Mouse (Mus musculus) left cerebral cortex, adult 2 months (tissue): ENCODE results near the gene Pak1. TPM values are rescaled to one million over a fixed set of nuclear protein-coding genes. Genes with fewer than 3 reads are reported as not detected.
A peak's percentile ranks its signal among the peaks of the same experiment; 100 is the strongest.

Experiments used
- DNase-seq, 2 experiments: peaks; one replicate each; pipeline ENCODE4 v3.0.0; 2021 to 2022; ENCODE audit warnings: low spot score in 2 of 2, mixed read lengths in 1 of 2; ENCODE audit errors: extremely low spot score in 1 of 2
- H3K27ac ChIP-seq: fragments of 200-600 bp; 2 replicates; pipeline ENCODE4 v1.8.1; 2022
- H3K4me3 ChIP-seq: fragments of 200-600 bp; 2 replicates; pipeline ENCODE4 v1.8.1; 2022
- CTCF ChIP-seq: fragments of 200-600 bp; IDR thresholded peaks from 2 replicates; pipeline ENCODE4 v1.8.1; 2022; ENCODE audit warnings: antibody characterized with exemption, mild to moderate bottlenecking, moderate library complexity
- intact Hi-C: fragments of 180-260 bp; cut with DNase I; formaldehyde crosslinking; loops from one replicate; pipeline ENCODE4 v1.15.1; 2025
- total RNA-seq, 2 experiments: library from RNA; stranded (reverse); gene quantifications; 2 replicates each; pipeline ENCODE4 v1.2.3; 2021

Pak1 gene
- total RNA-seq, 2 experiments from 2014 or later: 414 to 463 TPM

- Histone ChIP-seq H3K27ac (no peak overlapping the region), H3K4me3 (no peak overlapping the region)
- no peak for DNase-seq
- TF ChIP-seq CTCF: no peak
- intact Hi-C loops: no loop called here
Measured at GRCm38 (mm10) chr7:97868766-97869165, 80.4 kb downstream of the Pak1 start.

- Histone ChIP-seq H3K27ac (no peak overlapping the region), H3K4me3 (no peak overlapping the region)
- intact Hi-C loops: no loop called here
- TF ChIP-seq CTCF: no peak
- DNase-seq: no peak
Measured at GRCm38 (mm10) chr7:97872396-97872795, 84.1 kb downstream of the Pak1 start.

- DNase-seq: no peak
- H3K4me3 ChIP-seq: no peak overlapping the region
Measured at GRCm38 (mm10) chr7:97873317-97873716, 85.0 kb downstream of the Pak1 start.

GRCm38 (mm10) chr7:97877846-97878538, 89.7 kb downstream of the Pak1 start:
- no peak for DNase-seq
- TF ChIP-seq CTCF: no peak
- intact Hi-C loops: no loop called here
- Histone ChIP-seq H3K27ac (no peak overlapping the region), H3K4me3 (no peak overlapping the region)

More at GRCm38 (mm10) chr7:97873317-97873716, 85.0 kb downstream of the Pak1 start:
- TF ChIP-seq CTCF: no peak
- intact Hi-C loops: no loop called here
- H3K27ac ChIP-seq: no peak overlapping the region

- DNase-seq: no peak
- Histone ChIP-seq H3K4me3 (no peak overlapping the region), H3K27ac (peak overlapping the region; percentile 59; the same call in 1 of the 2 replicates)
- intact Hi-C loops: loop anchor here (5.0 kb wide), 2 partner anchors 66 to 164 kb away; no protein-coding TSS in a partner anchor
- no peak for TF ChIP-seq CTCF
Measured at GRCm38 (mm10) chr7:97911646-97912045, 123.3 kb downstream of the Pak1 start.

GRCm38 (mm10) chr7:97914833-97915516, 126.6 kb downstream of the Pak1 start:
- no peak for DNase-seq
- intact Hi-C loops: loop anchor here (5.0 kb wide), 3 partner anchors 47 to 168 kb away; no protein-coding TSS in a partner anchor
- Histone ChIP-seq H3K27ac (no peak overlapping the region), H3K4me3 (no peak overlapping the region)
- no peak for TF ChIP-seq CTCF

GRCm38 (mm10) chr7:97919742-97920141, 131.4 kb downstream of the Pak1 start, which contains the start of gene Gdpd4:
TSS of gene Gdpd4 (plus strand) at chr7:97919955.
- TF ChIP-seq CTCF: no peak
- intact Hi-C loops: loop anchor here (5.0 kb wide), 1 partner anchor 43 kb away; no protein-coding TSS in a partner anchor
- DNase-seq: no peak
- no peak within 1 kb of the TSS for H3K27ac ChIP-seq
- no peak within 1 kb of the TSS for H3K4me3 ChIP-seq

GRCm38 (mm10) chr7:97925819-97926218, 137.5 kb downstream of the Pak1 start:
- DNase-seq: no peak
- intact Hi-C loops: no loop called here
- Histone ChIP-seq H3K4me3 (no peak overlapping the region), H3K27ac (no peak overlapping the region)
- TF ChIP-seq CTCF: no peak

GRCm38 (mm10) chr7:97926978-97927377, 138.6 kb downstream of the Pak1 start:
- intact Hi-C loops: no loop called here
- DNase-seq: no peak
- Histone ChIP-seq H3K27ac (no peak overlapping the region), H3K4me3 (no peak overlapping the region)
- TF ChIP-seq CTCF: no peak

GRCm38 (mm10) chr7:97944485-97944884, 156.1 kb downstream of the Pak1 start:
- Histone ChIP-seq H3K4me3 (no peak overlapping the region), H3K27ac (no peak overlapping the region)
- TF ChIP-seq CTCF: no peak
- intact Hi-C loops: no loop called here
- DNase-seq: no peak

Other genes starting within 250 kb of the Pak1 start
- gene Aamdc, start 209.0 kb upstream of the Pak1 start, total RNA-seq: 10 to 100 TPM; 32.2 to 32.3 TPM
- 10 to 100 TPM; 44.8 to 49.2 TPM for gene Rsf1, start 208.7 kb upstream of the Pak1 start, total RNA-seq
- gene Clns1a, start 91.9 kb upstream of the Pak1 start, total RNA-seq: 10 to 100 TPM; 82.2 to 84.6 TPM
- 10 to 100 TPM; 22.3 to 23.6 TPM for gene Aqp11, start 50.3 kb upstream of the Pak1 start, total RNA-seq
- gene Gdpd4, start 131.4 kb downstream of the Pak1 start, total RNA-seq: not detected